Mouse (Mus musculus): ENCODE measurements around the gene Plekha6.
"Not testable (repeated sequence)": the region's sequence is repeated elsewhere in the genome, so short reads cannot be mapped to it uniquely, and the experiment has no call there.

Gene Plekha6

DNA sequence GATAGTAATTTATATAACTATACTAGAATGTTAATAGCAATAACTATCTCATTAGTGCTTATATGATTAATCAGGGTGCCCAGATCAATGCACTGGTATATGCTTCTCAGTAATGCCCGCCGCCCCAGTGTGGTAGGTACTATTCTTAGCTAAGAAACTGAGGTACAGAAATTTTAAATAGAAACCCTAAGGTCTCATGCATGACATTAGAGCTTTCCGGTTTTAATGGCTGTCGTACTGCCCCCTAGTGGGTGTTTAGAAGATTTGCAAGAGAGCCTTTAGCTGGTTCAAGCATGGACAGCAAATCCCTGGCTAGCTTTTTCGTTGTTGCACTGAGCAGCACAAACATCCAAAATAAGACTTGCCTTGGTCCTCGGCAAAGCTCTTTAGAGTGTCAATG is 143.3 kb downstream of the Plekha6 start:
- ATAC-seq (ENCODE audit: insufficient number of reproducible peaks, low FRiP score, low TSS enrichment): no peak

DNA sequence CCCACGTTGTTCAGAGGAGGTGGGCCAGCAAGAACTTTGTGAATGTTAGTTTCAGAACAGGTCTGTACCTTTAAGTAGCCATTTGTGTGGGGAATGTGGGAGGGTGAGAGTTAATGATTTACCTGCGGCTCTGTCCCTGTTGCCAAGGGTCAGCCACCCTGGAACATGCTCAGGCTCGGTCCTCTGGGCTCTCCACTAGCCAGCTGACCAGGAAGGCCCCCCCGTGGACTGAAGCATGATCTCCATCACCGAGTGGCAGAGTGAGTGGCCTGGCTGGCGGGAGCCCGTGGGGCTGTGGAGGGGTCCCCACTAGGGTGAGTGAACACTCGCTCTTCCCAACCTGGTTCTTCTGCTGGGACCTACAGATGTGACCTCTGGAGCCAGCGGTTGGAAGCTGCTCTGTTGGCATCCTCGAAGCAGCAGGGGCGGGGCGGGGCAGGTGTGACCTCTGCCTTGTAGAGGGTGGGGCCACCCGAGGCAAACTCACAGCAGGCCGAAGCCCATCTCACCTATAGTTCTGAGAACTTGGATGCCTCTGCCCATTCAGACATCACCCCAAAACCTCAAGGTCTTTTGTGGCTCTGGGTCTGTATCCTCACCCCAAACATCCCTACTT is 145.8 kb downstream of the Plekha6 start, which contains the start of gene Golt1a:
TSS of gene Golt1a (plus strand) at position 149 of the 616 bp plus-strand sequence.
- ATAC-seq (ENCODE audit: insufficient number of reproducible peaks, low FRiP score, low TSS enrichment): no peak

DNA sequence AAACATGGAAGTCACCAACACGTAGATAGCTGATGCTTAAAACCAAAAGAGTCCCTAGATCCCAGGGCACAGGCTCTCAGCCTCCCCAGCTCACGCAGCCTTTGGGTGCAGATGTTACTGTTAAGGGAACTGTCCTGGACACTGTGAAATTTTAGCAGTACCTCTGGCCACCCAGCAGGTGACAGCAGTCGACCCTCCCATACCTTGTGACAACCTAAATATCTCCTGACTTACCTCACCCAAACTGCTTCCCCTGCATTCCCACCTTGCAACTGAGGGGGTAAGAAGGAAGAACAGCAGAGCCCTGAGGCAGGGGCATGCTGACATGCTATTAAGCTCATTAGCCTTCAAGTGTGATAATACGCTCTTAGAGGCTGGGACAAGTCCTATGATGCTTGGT is 147.2 kb downstream of the Plekha6 start:
- ATAC-seq (ENCODE audit: insufficient number of reproducible peaks, low FRiP score, low TSS enrichment): no peak

DNA sequence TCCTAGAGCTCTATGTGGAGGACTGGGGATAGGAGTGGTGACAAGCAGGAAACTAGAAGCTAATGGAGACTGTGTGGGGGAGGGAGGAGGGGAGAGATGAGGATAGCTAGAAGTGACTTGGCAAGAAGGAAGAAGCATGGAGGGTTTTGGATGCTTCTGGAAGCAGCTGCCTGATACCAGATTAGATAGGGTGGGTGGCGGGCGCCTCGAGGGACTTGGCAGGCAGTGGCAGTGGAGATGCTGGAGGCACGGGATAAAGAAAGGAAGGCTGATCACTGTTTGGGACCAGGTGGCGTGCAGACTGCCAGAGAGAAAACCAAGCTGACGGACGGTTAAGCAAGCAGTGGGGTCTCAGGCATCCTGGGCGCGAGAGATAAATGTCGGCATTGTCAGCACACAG is 147.9 kb downstream of the Plekha6 start:
- no peak for ATAC-seq (ENCODE audit: insufficient number of reproducible peaks, low FRiP score, low TSS enrichment)

DNA sequence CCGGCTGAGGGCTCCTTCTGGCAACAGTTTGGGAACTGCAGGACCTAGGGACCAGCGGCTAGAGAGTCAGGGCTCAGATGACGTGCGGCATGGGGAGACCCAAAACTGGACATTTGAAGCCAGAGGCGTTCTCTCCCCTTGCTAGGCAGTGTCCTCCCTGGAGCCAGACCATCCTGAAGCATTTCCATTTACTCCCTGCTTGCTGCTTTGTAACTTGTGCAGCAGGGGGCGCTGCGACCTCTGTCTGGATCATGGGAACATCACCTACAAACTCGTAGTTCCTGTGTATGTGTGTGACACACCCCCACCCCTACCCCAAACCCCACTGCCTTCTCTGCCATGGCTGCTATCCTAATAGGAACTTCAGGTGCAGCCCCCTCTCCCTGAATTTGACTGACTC is 150.4 kb downstream of the Plekha6 start:
- ATAC-seq (ENCODE audit: insufficient number of reproducible peaks, low FRiP score, low TSS enrichment): no peak

DNA sequence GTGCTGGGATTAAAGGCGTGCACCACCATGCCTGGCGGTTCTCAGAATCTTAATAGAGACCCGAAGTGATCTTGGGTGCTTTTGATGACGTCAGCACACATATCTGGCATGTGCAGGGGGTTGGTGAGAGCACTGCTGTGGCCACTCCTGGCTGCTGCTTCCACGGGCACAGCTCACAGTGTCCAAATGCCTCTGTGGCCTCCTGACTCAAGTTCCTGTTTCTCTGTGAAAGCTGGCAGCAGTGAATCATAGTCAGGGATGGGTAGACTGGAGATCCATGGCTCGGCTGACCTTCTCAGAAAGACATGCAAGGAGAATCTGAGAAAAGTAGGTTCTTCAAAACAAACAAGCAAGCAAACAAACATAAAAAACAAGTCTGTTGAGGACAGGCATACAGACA is 151.8 kb downstream of the Plekha6 start:
- ATAC-seq (ENCODE audit: insufficient number of reproducible peaks, low FRiP score, low TSS enrichment): no peak

DNA sequence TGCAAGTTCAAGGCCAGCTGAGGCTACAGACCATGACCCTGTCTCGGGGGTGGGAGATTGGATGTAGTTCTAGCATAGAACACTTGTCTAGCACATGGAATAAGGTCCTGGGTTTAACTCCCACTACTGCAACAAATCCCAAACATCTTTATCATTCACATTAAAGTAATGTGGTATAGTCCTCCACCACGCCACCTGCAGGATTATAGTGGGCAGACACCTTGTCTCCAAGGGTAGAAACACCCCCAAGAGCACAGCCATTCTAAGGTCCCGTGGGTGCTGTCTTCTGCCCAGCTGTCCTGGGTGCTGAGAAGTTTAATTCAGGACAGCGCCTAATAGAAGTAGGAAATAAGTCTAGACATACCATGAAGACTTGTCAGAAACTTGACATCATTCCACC is 152.6 kb downstream of the Plekha6 start:
- no peak for ATAC-seq (ENCODE audit: insufficient number of reproducible peaks, low FRiP score, low TSS enrichment)

DNA sequence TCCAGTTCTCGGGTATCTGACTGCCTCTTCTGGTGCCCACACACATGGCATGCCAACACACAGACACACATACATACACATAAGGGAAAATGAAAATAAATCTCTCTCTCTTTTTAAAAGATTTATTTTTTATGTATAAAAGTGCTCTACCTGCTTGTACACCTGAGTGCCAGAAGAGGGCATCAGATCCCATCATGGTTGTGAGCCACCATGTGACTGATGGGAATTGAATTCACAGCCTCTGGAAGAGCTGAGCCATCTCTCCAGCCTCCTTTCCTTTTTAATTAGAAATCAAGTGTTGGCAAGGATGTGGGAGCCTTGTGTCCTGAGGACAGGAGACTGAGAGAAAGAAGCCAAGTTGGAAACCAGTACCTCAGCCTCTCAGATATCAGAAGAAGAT is 153.1 kb downstream of the Plekha6 start:
- no peak for ATAC-seq (ENCODE audit: insufficient number of reproducible peaks, low FRiP score, low TSS enrichment)

DNA sequence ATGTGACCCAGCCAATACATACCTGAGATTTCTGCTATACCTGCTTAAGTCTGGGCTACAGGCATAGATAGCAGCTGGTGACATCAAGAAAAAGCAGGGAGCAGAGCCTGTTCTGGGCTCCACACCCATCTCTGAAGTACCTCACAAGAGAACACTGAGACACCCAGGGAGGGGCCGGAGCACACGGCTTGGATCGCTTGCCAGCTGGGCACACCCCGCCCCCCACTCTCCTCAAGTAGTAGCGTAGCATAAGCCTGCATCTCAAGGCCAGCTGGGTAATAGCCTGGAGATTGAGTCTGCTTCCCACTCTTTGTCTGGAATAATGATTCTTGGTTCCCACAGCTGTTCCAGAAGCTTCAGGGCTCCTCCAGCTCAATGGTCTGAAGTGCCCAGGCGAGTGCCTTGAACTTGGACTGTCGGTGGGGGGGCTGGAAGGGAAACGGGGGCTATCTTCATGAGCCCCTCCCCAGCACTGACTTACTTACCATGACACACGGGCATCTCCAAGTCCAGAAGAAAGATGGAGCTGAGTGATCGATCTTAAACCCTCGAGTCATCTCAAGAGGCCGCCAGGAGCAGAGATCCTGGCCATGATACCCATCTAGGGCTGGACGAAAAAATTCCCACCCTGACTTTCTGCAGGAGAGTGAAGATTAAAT is 157.4 kb downstream of the Plekha6 start, which contains the start of gene Kiss1:
TSS of gene Kiss1 (plus strand) at position 609 of the 659 bp plus-strand sequence.
- ATAC-seq (ENCODE audit: insufficient number of reproducible peaks, low FRiP score, low TSS enrichment): no peak

DNA sequence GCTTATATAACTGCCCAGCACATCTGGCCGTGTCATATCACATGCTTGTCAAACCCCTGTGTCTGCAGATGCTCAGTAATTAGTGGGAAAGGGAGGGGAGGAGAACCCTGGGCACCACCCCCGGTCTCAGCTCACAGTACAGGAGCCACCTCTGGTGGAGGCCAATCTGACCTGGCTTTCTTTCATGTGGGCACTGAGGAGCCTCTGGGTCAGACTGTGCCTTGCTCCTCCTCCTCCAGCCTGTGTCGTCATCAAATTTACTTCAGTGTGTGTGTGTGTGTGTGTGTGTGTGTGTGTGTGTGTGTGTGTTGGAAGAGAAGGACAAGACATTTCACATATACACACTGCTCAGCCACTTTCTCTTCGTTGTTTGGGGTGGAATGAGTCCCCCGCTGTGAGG is 159.3 kb downstream of the Plekha6 start:
- no peak for ATAC-seq (ENCODE audit: insufficient number of reproducible peaks, low FRiP score, low TSS enrichment)

DNA sequence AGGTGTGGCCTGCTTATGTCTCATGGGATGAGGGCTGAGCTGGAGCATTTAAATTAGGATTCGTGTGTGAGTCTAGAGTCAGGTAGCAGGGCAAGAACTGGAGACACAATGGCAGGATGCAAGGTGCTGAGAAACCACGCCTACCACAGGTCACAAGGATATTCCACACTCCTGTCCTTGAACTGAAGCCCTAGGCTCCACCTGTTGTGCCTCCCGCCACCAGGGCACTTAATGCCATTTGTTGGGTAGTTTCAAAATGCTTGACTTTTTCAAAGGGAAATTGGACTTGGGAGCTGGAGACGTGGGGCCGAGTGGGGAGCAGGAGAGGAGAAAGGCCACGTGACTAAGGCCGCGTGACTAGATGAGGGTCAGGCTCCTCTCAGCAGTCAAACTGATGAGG is 161.9 kb downstream of the Plekha6 start:
- ATAC-seq (ENCODE audit: insufficient number of reproducible peaks, low FRiP score, low TSS enrichment): no peak

DNA sequence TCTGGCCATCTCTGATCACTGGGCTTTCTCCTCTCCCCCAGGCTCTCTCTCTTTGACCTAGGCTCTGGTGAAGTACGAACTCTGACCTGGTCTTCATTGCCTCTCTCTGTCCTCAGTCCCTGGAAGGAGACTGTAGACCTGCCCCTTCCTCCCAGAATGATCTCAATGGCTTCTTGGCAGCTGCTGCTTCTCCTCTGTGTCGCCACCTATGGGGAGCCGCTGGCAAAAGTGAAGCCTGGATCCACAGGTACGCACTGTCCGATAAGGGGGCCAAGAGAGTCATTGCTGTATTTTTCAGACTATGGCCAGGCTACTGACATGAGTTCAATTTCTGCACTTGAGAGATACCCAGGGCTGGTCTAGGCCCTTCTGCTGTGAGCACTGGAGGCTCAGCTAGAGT is 163.1 kb downstream of the Plekha6 start:
- no peak for ATAC-seq (ENCODE audit: insufficient number of reproducible peaks, low FRiP score, low TSS enrichment)

DNA sequence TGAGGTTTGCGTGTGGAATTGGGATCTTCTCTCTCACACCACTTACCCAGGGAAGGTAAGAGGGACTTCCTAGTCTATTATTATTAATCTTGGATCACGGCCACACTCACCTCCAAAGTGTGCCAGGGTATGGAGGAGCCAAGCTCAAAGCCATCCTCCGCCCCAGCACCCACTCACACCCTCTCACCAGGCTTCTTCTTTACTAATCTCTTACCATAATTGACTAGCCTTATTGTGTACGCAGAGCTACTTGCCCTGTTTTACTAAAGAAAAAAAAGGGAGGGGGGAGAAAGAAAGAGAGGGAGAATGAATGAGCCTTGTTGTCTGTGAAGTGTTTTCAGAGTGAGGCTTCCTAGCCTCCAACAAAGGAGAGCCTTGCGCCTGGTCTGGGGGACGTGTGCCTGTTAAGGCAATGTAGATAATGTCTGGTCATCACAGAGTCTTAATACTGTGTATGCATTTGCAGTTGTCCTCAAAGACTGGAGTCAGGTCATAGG is 164.3 kb downstream of the Plekha6 start:
- ATAC-seq (ENCODE audit: insufficient number of reproducible peaks, low FRiP score, low TSS enrichment): no peak

DNA sequence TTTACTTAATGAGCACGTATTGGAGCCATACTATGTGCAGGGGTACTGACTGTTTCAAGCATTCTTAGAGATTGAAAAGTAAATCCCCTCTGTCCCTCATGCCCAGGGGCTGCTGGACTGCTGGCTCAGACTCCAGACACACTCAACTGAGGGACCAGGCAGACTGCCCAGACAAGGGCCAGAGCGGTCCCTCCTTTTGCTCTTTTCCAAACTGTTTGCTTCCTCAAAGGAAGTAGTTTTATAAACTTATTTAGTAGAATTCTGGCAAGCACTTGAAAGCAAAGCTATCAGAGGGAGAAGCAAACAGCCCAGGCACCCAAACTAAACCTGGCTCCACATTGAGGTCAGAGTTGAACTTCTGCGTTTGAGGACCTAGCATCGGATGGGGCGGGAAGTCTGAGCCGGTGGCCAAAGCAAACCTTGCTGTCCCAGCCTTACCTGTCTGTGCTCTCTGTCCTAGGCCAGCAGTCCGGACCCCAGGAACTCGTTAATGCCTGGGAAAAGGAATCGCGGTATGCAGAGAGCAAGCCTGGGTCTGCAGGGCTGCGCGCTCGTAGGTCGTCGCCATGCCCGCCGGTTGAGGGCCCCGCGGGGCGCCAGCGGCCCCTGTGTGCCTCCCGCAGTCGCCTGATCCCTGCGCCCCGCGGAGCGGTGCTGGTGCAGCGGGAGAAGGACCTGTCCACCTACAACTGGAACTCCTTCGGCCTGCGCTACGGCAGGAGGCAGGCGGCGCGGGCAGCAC is 165.1 kb downstream of the Plekha6 start:
- no peak for ATAC-seq (ENCODE audit: insufficient number of reproducible peaks, low FRiP score, low TSS enrichment)

DNA sequence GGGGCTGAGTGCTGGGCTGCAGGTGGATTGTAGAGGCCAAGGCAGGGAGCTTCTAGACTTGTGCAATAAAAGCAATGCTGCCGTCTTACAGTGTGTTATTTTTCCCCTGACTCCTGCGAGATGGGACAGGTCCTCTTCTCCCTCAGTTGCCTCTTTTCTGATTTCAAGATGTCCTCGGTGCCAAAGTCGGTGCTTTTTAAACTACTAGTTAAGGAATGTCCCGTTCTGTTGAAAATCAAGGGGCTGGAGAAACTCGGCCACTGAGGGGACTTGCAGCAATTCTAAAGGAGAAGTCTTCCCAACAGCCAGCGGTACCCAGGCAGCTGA is 165.6 kb downstream of the Plekha6 start:
- no peak for ATAC-seq (ENCODE audit: insufficient number of reproducible peaks, low FRiP score, low TSS enrichment)

DNA sequence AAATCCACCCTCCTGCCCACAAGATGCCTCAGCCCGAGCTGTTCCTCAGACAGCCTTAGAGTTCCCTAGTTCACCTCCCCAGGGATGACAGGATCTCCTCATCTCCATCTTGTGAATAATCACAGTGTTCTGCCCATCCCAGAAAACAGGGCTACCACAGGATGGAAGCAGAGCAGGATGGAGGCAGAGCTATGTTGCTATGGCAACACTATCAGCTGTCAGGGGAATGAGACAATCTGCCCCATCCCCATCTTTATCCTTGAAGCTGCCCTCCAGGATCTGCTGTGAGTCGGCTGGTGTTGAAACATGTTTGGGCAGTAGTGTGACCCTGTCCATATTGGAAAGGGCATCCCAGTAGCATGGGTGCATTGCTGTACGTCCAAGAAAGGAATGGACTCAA is 167.1 kb downstream of the Plekha6 start:
- ATAC-seq (ENCODE audit: insufficient number of reproducible peaks, low FRiP score, low TSS enrichment): no peak

DNA sequence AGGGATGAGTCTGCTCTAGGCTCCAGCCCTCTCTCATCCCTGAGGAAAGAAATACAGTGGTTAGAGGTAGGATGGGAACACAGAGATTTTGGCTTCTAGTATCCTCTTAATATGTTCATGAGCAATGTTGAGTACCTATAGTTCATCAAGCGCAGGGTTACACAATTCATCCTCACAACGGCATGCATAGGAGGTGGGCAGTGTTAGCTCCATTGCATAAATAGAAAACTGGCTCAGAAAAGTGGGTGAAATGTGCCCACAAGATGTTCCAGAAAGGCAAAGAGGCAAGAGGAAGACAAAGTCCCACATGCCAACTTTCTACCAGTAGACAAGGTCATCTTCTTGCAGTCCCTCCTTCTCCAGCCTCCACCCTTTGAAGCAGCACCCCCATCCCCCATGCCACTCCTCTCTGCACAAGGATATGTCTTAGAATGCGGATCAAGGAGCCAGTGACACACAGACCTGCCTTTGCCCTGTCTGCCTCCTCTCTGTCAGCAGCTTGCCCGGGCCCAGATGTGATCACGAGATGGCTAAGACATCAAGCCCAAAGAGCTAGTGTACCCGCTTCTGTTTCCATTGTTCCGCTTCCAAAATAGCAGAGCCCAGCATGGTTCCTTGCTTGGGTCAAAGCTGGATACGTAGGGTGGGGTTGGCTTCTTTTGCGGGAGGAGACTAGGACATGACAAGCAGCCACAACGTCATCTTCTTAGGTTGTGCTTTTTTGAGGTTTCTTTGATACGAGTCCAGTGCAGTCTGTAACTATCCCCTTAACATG is 168.8 kb downstream of the Plekha6 start:
- ATAC-seq (ENCODE audit: insufficient number of reproducible peaks, low FRiP score, low TSS enrichment): no peak

DNA sequence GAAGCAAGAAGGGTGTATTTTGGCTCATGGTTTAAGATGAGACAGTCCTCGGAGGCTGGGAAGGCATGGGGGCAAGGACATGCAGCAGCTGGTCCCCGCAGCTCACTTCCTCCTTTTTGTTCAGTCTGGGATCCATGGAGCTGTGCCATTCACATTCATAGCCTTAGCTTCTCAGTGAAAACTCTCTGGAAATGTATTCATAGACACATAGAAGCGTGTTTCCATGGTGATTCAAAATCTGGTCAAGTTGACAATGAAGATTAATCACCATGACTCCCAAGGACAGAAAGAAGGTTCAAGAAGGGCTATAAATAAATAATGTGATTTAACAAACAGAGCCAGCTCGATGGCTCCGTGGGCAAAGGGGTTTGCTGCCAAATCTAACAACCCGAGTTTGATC is 169.9 kb downstream of the Plekha6 start:
- ATAC-seq (ENCODE audit: insufficient number of reproducible peaks, low FRiP score, low TSS enrichment): no peak

DNA sequence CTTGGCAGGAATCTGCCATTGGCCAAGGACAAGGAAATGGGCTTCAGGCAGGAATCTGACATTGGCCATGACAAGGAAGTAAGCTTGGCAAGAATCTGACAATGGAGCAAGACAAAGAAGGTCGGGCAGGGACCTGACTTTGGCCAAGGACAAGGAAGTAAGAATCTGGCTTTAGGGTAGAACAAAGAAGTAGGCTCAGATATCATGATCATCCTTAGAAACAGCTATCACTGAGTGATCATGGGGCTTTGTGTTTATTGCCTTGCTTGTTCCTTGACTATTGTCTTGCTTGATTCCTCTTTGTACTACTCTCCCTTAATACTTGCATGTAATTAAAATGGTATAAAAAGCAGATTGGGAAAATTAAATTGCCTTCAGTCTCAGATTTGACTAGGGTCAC is 176.4 kb downstream of the Plekha6 start:
- not testable (repeated sequence) for ATAC-seq (ENCODE audit: insufficient number of reproducible peaks, low FRiP score, low TSS enrichment)

DNA sequence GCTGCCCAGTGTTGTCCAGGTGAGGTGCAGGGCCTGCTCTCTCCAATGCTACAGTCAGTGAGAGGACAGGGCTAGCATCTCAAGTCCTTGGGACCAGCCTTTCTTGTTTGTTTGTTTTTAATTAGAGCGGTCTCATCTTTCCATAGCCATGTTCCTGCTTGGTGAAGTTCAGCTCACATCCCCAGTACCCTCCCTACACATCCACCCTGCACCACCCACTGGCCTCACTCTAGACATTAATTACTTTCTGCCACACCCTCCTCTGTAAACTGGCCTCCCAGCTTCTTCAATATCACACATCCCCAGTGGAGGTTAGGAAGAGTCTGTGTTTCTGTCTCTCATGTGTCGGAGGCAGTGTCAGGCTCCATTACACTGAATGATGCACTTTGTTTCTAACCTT is 180.3 kb downstream of the Plekha6 start:
- ATAC-seq (ENCODE audit: insufficient number of reproducible peaks, low FRiP score, low TSS enrichment): no peak

DNA sequence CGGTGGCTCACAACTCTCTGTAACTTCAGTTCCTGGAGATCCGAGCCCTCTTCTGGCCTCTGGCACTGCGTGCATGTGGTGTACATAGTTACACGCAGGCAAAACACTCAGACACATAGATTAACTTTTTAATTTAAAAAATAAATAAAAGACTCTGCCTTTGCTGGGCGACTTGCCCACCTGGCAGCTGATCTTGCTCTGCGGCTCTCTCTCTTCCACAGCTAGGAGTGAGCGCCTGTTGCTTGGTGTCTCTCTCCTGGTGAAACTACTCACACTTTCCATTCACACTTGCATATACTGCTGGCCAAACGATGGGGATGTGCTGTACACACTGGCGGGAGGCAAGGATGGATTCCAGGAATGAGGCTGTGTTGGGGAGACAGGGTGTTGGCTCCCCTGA is 182.5 kb downstream of the Plekha6 start:
- no peak for ATAC-seq (ENCODE audit: insufficient number of reproducible peaks, low FRiP score, low TSS enrichment)

Data from cerebellum, adult (tissue).